Mouse (Mus musculus): ENCODE measurements around the gene Csrnp3. TPM values are rescaled to one million over a fixed set of nuclear protein-coding genes. Genes with fewer than 3 reads are reported as not detected.
A peak's percentile ranks its signal among the peaks of the same experiment; 100 is the strongest.
"Not testable (repeated sequence)": the region's sequence is repeated elsewhere in the genome, so short reads cannot be mapped to it uniquely, and the experiment has no call there.

The Csrnp3 gene
- total RNA-seq (2021): 10 to 100 TPM; 87.9 to 88.0 TPM
- long read RNA-seq, full-length matches to known transcripts: 5 of 17 reads
- long read RNA-seq, partial matches to known transcripts: 0 of 17 reads
- long read RNA-seq, other reads (novel, unspliced or antisense): 12 of 17 reads

DNA sequence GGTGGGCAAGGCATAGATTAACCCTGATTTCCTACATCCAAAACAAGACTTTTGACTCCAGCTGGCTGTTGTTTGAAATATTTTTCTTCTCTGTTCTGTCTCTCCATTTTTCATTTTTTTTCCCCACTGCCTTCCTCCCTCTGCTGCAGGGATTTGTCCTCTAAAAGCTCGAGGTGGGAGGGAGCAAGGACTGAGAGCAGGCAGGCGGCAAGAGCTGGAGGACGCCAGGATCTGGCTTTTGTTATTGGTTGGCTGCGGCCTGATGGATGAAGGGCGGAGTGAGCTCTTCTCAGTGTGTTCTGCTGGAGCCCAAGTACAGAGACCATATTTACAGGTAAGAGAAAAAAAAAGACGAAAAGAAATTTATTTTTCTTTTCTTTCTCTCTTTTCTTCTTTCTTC is at the start of gene Csrnp3:
TSS of gene Csrnp3 (plus strand) at position 217 of the 400 bp plus-strand sequence.
- DNase-seq (ENCODE audit: low spot score in 2 of 2): peak; percentile 57 to 67

DNA sequence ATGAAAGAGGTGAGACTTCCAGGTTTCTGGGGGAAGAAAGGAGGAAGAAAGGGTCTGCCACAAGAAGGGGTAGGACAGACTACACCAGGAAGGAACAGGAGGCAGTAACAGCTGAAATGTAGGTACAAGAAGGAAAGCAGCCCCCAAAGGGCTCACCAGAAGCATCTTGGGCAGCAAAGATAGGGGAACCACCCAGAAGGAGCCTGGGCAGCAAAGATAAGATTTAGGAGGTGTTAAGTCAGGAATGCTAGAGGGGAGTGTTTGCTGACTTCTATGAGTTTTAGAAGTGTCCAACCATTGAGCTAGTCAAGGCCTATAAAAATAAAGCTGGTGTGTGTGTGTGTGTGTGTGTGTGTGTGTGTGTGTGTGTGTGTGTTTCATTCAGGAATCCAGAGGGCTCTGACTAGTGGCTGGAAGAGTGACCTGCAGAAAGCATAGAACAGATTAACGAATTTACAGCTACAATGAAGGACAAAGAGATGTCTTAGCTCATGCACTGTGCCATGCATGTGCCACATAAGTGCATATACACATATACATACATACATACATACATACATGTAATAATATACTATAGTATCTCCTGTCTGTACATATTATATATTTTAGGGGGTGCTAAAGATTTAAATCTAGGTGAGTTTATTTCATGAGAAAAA is 44.4 kb upstream of the Csrnp3 start:
- no peak for DNase-seq (ENCODE audit: low spot score in 2 of 2)

DNA sequence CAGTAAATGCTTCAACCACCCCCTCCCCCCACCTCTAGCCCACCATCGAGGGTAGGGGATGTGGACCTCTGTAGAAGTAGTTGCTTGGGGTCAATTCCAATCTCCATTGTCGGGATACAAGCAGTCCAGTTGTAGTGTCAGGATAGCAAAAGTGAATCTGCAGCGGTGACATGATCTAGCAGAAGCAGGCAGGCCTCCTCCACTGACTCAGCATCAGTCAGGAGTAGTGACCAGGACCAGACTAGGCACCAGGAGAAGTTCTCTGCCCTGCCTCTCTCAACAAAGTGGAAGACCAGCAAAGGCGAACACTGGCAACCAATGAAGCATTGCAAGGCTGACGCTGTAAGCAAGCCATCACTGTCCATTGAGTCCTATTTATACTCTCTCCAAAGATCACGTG is 39.0 kb upstream of the Csrnp3 start:
- no peak for DNase-seq (ENCODE audit: low spot score in 2 of 2)

DNA sequence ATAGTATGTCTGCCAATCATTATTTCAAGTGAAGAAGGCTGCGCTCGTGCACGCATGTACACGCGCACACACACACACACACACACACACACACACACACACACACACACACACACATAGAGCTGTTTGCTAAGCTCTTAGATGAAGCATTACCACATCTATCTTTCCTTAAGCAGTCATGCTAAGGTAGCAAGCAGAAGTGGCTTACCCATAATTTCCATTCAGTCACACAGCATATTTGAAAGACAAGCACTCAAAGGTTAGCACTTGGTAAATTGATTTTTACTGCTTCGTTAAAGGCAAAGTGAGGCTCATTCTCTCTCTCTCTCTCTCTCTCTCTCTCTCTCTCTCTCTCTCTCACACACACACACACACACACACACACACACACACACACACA is 34.4 kb upstream of the Csrnp3 start:
- DNase-seq (ENCODE audit: low spot score in 2 of 2): not testable (repeated sequence)

DNA sequence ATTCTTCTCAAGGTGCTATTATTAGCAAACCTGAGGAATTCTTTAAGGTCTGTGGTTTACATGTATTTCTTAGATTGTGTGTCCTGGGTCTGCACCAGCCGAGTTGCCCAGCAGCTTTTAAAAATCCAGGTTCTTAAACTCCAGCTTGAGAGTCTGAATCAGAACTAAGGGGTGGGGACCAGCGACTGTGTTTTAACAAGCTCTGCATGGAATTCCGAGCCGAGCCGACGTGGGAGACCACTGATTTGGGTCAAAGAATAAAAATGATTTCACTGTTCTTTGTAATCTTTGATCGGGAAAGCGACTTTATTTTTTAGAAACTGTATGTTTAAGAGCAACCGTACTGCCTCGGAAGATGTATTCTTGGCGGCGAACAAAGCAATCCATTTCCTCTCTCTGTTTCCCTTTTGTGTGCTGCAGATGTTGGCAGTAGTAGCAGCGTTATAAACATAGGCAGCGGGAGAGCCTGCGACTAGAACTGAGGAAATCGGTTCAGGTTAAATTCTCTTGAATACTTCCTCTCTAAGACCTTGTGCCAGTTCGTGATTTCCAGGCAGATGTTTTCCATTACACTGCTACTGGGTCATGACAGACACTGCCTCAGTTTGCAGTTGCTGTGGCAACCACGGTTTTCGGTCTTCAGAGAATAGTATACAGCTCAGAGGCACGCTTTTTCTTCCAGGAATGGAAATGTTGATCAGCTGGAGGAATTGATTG is 27.3 kb upstream of the Csrnp3 start:
- DNase-seq (ENCODE audit: low spot score in 2 of 2): peak in 1 of 2 experiments; percentile 32

DNA sequence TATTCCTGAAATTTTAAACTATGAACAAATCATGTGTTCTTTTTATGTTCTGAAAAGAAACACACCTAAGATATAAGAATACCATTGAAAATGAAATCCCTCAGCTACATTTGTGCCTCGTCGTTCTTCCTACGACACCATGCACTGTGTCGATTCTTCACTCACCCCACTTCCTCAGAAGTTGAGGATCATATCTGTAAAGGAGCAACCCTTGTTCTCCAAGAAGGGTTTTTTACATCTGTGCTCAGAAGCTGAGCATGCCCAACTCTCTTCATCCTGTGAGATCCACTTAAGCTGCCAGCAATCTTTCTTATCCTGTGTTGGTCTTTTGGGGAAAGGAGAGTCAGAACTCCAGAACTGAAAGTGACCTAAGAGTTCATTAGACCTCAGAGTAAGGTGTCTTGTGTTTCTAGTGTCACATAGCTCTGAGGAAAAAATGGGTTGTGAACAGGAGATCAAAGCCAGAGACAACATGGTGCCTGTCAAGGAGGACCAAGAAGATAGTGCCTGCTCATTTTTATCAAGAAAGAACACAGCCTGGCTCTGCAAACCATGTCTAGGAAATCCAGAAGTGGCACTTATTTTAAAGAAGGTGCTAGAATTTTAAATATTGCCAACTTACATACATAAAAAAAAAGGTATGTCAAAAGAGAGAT is 25.3 kb upstream of the Csrnp3 start:
- DNase-seq (ENCODE audit: low spot score in 2 of 2): no peak

DNA sequence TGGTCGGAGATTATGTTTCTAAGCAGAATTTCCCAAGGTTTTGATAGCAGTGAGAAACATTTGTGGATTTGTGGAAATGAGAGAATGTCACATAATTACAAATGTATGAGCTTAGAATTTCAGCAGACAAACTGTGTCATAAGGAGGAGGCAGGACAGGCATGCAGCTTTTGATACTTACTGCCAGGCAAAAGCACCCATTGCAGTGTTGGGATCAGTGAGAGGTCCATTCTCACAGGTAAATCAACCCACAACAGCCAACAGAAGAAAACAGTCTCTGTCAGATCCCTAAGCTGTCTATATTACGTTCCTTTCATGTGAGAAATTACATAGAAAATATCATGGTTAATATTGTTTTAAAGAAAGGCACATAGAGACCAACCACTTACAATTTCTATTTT is 19.3 kb upstream of the Csrnp3 start:
- no peak for DNase-seq (ENCODE audit: low spot score in 2 of 2)

DNA sequence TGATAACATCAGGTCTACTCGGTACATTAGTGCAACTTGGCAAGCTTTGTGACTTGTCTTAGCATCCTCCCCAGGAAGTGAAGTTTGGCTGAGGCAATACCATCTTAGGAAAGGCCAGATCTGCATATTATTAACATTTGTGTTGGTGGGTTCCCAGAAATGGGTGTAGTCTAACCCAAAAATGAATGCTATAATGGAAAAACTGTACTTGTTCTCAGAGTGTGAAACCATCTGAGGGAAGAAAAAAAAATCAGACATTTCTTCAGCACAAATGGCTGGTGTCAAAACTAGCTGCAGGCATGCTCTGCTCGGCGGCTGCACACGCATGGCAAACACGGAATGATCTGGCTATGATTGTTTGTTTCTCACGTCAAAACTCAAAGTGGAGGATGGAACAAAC is 18.8 kb upstream of the Csrnp3 start:
- DNase-seq (ENCODE audit: low spot score in 2 of 2): peak in 1 of 2 experiments; percentile 14

DNA sequence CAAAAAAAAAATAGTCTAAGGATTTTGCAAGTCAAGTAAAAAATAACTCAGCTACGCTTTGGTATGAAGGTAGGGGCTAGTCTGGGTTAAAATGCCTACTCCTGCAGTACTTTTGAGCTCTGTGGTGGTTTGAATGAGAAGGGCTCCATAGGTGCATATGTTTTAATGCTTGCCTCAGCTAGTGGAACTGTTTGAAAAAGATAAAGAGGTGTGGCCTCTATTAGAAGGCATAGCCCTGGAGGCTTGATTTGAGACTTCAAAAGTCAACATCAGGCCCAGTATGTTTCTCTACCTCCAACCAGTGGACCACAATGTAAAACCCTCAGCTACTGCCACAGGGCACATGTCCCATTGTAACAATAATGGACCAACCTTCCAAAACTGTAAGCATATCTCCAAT is 16.9 kb upstream of the Csrnp3 start:
- DNase-seq (ENCODE audit: low spot score in 2 of 2): no peak

DNA sequence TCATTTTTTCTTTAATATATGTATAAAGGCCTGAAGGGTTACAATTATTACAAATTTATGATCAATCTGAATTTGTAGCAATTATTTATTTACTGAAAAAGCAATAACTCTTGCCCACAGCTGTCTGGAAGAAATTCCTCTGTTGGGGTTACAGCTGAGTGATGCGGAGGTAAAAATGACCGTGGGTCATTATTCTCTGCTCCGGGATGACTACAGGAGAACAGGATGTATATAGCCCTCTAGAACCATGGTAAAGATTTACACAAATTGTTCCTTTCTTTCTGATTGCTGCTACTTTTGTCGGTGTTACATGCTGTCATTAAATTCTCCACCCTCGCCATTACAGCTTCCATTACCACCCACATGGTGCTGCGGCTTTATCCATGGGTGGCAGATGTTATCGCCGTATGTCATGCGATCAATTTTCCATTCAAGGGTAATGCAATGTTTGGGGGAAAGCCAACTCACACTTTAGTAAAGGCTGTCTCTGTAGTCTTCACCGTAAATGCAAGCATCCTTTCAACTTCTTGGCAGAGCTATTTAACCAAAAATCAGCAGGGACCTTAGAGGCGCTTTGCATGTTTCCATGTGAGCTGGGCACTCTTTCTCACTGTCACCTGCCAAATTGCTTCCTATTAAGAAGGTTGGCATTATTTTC is 12.7 kb upstream of the Csrnp3 start:
- DNase-seq (ENCODE audit: low spot score in 2 of 2): peak; percentile 29 to 43

DNA sequence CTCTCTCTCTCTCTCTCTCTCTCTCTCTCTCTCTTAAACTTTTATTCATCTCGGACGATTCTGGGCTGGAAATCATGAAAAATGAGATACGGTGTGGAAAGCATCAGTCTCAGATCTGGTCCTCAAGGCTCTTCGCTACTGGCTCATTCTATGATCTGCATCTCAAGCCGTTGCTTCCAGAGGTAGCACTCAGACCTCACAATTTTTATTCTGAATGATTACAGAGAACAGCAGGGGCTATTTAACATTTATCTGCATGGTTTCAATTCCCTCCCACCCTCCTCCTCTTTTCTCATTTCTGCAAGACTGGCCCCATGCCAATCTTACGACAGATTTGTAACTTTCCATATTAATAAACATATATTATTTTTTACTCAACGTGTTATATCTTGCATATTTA is 12.1 kb upstream of the Csrnp3 start:
- DNase-seq (ENCODE audit: low spot score in 2 of 2): no peak

DNA sequence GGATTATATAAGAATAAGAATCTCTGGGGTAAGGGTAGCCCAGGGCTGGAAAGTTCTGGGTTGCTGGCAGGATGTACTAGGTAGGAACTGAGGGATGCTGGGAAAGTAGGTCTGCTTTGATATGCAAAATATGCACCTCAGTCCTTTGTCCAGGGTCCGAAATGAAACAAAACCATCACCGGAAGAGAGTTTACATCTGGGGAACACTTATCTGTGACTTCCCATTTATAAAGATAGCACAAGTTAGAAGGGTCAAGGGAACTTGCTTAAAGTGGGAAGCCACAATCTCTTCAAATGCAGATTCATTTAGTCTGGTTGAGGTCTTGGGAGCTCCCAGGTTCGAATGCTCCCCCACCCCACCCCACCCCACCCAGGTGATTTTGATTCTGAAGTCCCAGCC is 4.0 kb upstream of the Csrnp3 start:
- no peak for DNase-seq (ENCODE audit: low spot score in 2 of 2)

DNA sequence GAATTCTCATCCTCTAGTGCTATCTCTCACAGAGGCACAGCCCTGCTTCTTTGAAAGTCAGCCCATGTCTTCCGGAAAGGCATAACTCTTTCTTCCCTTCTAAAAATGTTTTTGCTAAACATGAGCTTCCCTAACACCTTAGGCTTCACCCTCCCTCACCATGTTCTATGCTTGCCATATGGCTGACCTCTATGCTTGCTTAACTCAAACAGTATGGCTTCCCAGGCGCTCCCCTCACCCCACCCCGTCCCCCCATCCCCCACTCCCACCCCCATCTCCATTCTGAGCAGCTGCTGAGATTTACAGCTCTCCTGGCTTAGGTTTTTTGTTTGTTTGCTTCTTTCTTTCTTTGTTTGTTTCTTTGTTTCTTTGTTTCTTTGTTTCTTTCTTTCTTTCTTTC is 3.2 kb upstream of the Csrnp3 start:
- no peak for DNase-seq (ENCODE audit: low spot score in 2 of 2)

DNA sequence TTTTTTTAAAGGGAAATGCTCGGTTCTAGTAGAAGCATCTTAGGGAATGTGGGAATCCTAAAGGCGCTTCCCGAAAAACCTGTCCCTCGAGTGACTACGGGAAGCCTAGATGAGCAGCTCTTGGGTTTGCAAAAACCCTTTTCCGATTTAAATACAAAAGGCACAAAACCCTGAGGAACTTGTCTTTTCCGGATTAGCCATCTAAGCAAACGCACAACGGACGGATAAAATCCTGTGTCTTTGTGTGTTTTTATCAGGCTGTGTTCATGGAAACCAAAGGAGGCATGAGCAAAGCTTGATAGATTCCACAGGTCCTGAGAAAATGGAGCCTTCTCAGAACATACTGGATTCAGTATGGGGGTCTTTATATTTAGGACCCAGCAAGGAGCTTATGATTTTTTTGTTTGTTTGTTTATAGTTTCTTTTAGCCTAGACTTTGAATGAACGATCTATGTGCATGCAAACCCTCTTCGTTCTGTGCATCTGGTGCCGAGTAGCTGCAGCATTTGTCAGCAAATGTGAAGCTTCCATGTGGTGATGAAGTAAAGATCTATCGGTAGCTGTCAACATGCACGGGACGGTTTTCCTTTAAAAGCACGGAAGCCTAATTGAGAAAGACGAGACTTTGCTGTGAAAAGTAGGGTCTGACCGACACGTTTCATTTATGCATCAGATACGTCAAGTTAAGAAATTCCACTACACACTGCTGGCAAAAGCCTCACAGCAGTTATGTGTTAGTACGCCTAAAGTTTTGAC is 611 bp downstream of the Csrnp3 start:
- DNase-seq (ENCODE audit: low spot score in 2 of 2): peak in 1 of 2 experiments; percentile 22

DNA sequence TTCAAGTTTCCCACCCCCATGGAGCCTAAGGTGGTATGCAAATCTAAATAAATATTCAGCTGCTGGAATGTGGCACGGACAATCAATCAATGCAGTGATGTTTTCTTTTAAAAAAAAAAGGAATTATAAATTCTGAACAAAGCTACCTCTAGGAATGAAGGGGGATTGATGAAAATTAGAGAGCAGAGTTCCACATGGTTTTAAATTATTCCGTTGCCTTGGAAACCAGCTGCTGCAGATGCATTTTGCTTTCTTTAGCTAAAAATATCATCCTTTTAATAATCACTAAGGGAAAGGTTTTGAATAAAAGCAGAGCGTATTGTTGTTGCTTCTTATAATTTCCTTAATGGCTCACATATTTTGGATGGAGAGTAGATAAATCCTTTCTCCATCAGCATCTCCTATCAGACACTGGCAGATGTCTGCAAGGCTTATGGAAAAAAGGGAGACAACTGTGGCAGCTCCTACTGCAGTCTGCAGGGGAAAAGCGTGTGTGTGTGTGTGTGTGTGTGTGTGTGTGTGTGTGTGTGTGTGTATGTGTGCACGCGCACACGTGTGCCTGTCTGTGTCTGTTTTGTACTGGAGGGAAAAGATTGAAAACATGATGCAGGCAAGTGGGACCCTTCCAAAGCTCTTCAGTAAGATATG is 2.0 kb downstream of the Csrnp3 start:
- peak in 1 of 2 experiments; percentile 32 for DNase-seq (ENCODE audit: low spot score in 2 of 2)

DNA sequence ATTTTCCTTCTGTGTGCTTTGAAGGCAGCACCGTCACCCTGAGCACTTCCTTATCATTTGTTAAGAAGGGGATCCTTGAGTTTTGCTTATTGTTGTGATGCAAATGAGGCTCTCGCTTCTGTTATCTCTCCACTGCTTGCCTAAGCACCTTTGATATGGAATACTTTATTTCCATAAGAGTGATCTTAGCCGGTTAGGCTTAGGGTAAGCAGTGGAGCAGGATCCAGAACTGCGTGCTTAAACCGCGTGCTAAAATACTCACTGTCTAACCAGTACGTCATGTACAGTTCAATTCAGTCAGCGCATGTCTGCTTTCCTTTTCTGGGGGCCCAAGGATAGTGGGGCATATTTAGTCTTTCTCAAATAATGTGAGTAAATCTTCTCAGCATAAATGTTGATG is 3.1 kb downstream of the Csrnp3 start:
- DNase-seq (ENCODE audit: low spot score in 2 of 2): no peak

DNA sequence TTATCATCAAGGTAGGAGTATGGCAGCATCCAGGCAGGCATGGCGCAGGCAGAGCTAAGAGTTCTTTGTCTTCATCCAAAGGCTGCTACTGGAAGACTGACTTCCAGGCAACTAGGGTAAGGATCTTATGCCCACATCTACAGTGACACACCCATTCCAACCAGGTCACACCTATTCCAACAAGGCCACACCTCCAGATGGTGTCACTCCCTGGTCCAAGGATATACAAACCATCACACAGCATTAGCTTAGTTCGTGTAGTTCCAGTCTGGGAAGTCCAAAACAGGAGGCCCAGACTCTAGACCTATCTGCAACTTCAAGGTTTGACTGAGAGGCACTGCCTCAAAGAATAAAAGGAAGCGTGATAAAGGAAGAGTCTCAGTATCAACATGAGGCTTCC is 4.7 kb downstream of the Csrnp3 start:
- DNase-seq (ENCODE audit: low spot score in 2 of 2): not testable (repeated sequence)

DNA sequence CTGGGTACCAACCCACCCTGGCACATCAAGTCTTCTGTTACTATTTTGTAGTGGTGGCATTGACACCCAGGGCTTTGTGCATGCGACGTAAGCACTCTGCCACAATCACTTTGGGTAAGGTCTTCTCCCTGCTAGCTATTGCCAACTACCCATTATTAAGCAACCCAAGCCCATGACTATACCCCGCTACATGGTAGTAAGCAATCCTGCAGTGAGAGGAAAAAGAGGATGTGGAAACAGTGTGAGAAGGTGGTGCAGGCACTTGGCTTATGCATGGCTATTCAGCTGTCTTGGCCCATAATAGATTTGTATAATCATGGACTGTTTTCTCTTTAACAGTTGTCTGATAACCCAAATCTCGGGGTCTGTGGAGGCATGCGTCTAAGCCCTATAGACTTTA is 11.2 kb downstream of the Csrnp3 start:
- DNase-seq (ENCODE audit: low spot score in 2 of 2): no peak

DNA sequence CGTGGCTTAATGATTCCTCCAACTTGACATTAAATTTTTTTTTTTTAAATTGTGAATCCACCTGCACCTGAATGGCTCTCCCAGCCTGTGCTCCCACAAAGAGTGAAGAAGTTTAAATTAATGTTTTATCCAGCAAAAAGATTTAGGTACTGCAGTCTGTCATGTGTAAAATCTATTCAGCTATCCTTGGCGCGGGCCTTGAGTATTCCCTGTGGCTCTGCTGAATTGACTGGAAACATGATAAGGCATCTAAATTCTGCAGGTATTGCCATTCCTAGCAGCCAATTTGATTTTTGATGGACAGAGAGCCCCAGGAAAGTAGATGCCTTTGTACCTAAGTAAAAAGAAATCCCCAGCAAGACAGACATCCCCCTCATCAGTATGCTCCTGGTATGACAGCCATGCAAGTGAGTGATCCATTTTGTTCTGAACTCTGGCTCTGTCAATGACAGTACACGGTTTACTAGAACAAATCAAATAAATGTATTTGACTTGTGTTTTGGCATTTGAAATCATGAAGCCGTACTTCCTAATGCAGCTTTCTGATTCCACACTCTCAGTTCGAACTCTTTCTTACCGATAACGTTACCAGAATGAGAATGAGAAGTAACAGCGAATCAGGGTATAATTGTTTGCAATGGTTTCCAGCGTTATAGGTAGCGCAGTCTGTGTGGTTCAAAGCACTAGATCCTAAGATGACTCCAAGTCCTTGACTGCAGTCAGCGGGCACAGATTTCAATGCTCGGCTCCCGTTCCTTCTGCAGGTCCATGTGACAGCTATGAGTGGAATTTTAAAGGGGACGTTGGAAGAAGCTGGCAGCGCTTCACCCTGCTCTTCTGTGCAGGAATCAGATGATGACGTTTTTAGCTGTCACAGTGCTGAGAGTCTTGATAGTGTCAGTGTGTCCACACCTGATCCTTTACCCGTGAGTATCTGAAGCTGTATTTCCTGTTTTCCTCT is 14.5 kb downstream of the Csrnp3 start:
- DNase-seq (ENCODE audit: low spot score in 2 of 2): no peak

Measured in layer of hippocampus, postnatal 10 days (tissue).